Mouse (Mus musculus) ES-E14 (cell line): ENCODE measurements around the gene Ssb. TPM values are rescaled to one million over a fixed set of nuclear protein-coding genes. Genes with fewer than 3 reads are reported as not detected.

Source experiments
- DNase-seq: peaks from one replicate; pipeline ENCODE4 v3.0.0-alpha.2; 2013; ENCODE audit warnings: low read depth, low spot score
- H3K27ac ChIP-seq: 2 replicates; pipeline ENCODE4 v1.5.1; 2012; ENCODE audit warnings: low read depth, mild to moderate bottlenecking, low read length, moderate library complexity, mixed read lengths; ENCODE audit not compliant: poor library complexity, insufficient read depth, severe bottlenecking
- H3K36me3 ChIP-seq: 2 replicates; pipeline ENCODE4 v1.6.1; 2012; ENCODE audit warnings: mild to moderate bottlenecking, low read length, moderate library complexity, mixed read lengths; ENCODE audit not compliant: control insufficient read depth, poor library complexity, insufficient read depth, severe bottlenecking
- H3K4me1 ChIP-seq, 2 experiments: fragments of 150-350 bp in 1 of 2; sonication (generic) in 1 of 2; 2 replicates each; pipeline ENCODE4 v1.6.1; 2012; ENCODE audit warnings: low read length in 2 of 2, mild to moderate bottlenecking in 1 of 2, mixed read lengths in 1 of 2; ENCODE audit not compliant: control insufficient read depth in 2 of 2, insufficient read depth in 2 of 2, poor library complexity in 1 of 2
- H3K4me3 ChIP-seq, 2 experiments: fragments of 150-350 bp in 1 of 2; sonication (generic) in 1 of 2; 2 replicates each; pipeline ENCODE4 v1.5.1; 2012; ENCODE audit warnings: low read length in 2 of 2, low read depth in 1 of 2, mild to moderate bottlenecking in 1 of 2, mixed read lengths in 1 of 2; ENCODE audit not compliant: insufficient read depth in 1 of 2, poor library complexity in 1 of 2, severe bottlenecking in 1 of 2
- H3K9ac ChIP-seq: 2 replicates; pipeline ENCODE4 v1.6.1; 2012; ENCODE audit warnings: low read depth, mild to moderate bottlenecking, low read length, mixed read lengths; ENCODE audit not compliant: poor library complexity, insufficient read depth, severe bottlenecking
- H3K9me3 ChIP-seq: fragments of 150-350 bp; sonication (generic); 2 replicates; pipeline ENCODE4 v1.6.1; 2012; ENCODE audit warnings: low read depth, mild to moderate bottlenecking, low read length; ENCODE audit not compliant: control insufficient read depth, insufficient read depth
- CHD2 ChIP-seq: IDR thresholded peaks from 2 replicates; pipeline ENCODE4 v1.6.1; 2014; ENCODE audit warnings: mild to moderate bottlenecking, low read depth, low read length, inconsistent platforms
- HCFC1 ChIP-seq: IDR thresholded peaks from 2 replicates; pipeline ENCODE4 v1.6.1; 2012; ENCODE audit warnings: low read length, inconsistent platforms, borderline replicate concordance; ENCODE audit not compliant: insufficient read depth
- MAFK ChIP-seq: IDR thresholded peaks from 2 replicates; pipeline ENCODE4 v1.6.1; 2014; ENCODE audit warnings: mild to moderate bottlenecking, low read depth, low read length, inconsistent platforms; ENCODE audit not compliant: insufficient read depth
- ZC3H11A ChIP-seq: IDR thresholded peaks from 2 replicates; pipeline ENCODE4 v1.6.1; 2012; ENCODE audit warnings: low read depth, mild to moderate bottlenecking, inconsistent platforms, low read length, borderline replicate concordance
- ZNF384 ChIP-seq: IDR thresholded peaks from 2 replicates; pipeline ENCODE4 v1.6.1; 2012; ENCODE audit warnings: low read depth, low read length, inconsistent platforms
- in situ Hi-C, 2 experiments: fragments of 600-800 bp; cut with MboI; formaldehyde crosslinking; loops; one replicate each; pipeline ENCODE4 v1.15.1; 2025; ENCODE audit warnings: low sequenced_read_pairs in 2 of 2, inconsistent platforms in 1 of 2; ENCODE audit not compliant: unreplicated experiment in 2 of 2
- total RNA-seq: library from RNA; depleted of rRNA; stranded (reverse); fragments of 300-350 nt; gene quantifications from 2 replicates; pipeline ENCODE4 v1.2.3, GENCODE M21; 2012

Ssb gene
- total RNA-seq, 1 experiment: 191 TPM

GRCm38 (mm10) chr2:69862117-69862657 lies 825 bp downstream of the Ssb start:
- no peak for DNase-seq
- peak overlapping the region; percentile 78 to 82 for H3K4me3 ChIP-seq
- in situ Hi-C loops: no loop called here
- H3K36me3 ChIP-seq: no peaks in the 10 kb centered on the region; the same call in 1 of the 2 replicates
- H3K27ac ChIP-seq: no peak overlapping the region; the same call in 1 of the 2 replicates
- peak overlapping the region; percentile 87 for H3K9ac ChIP-seq
- H3K4me1 ChIP-seq: peaks cover 1 to 9% of the 10 kb centered on the region in 2 experiments; a peak in 3 of 4 replicates
- no peaks in the 10 kb centered on the region for H3K9me3 ChIP-seq
- TF ChIP-seq CHD2: no peak
- no peak for TF ChIP-seq HCFC1
- no peak for TF ChIP-seq MAFK
- TF ChIP-seq ZNF384: peak; percentile 65

GRCm38 (mm10) chr2:69883990-69884391 lies 22.6 kb downstream of the Ssb start:
- DNase-seq: no peak
- in situ Hi-C loops: no loop called here
- H3K27ac ChIP-seq: no peak overlapping the region
- peak overlapping the region; percentile 88 to 92 for H3K4me3 ChIP-seq
- no peaks in the 10 kb centered on the region for H3K36me3 ChIP-seq
- H3K4me1 ChIP-seq: no peaks in the 10 kb centered on the region; a peak in 1 of 4 replicates
- no peaks in the 10 kb centered on the region for H3K9me3 ChIP-seq
- H3K9ac ChIP-seq: peak overlapping the region; percentile 91; the same call in 1 of the 2 replicates
- TF ChIP-seq HCFC1 (no peak), CHD2 (no peak), ZC3H11A (no peak), ZNF384 (no peak), MAFK (no peak)

- no peak for TF ChIP-seq MAFK
- no peak for TF ChIP-seq HCFC1
- TF ChIP-seq CHD2: no peak
- TF ChIP-seq ZC3H11A: no peak
- no peak for TF ChIP-seq ZNF384
- no peaks in the 10 kb centered on the region for H3K36me3 ChIP-seq
- H3K9ac ChIP-seq: peak overlapping the region; percentile 91; the same call in 1 of the 2 replicates
- no peaks in the 10 kb centered on the region for H3K9me3 ChIP-seq
- H3K4me3 ChIP-seq: peak overlapping the region; percentile 88 to 92
- peaks cover 0 to 4% of the 10 kb centered on the region in 2 experiments; a peak in 3 of 4 replicates for H3K4me1 ChIP-seq
- DNase-seq: no peak
- in situ Hi-C loops: no loop called here
- peak overlapping the region; percentile 11; the same call in 1 of the 2 replicates for H3K27ac ChIP-seq
These were observed 23.2 kb downstream of the Ssb start for GRCm38 (mm10) chr2:69884581-69884980.

GRCm38 (mm10) chr2:69885050-69885449 lies 23.7 kb downstream of the Ssb start:
- DNase-seq: no peak

More at GRCm38 (mm10) chr2:69885050-69885449, 23.7 kb downstream of the Ssb start:
- H3K27ac ChIP-seq: peak overlapping the region; percentile 72; the same call in 1 of the 2 replicates
- peak overlapping the region; percentile 91 for H3K9ac ChIP-seq
- H3K36me3 ChIP-seq: no peaks in the 10 kb centered on the region
- peak overlapping the region; percentile 88 to 92 for H3K4me3 ChIP-seq
- no peak for TF ChIP-seq ZNF384
- TF ChIP-seq CHD2: no peak
- no peak for TF ChIP-seq HCFC1
- TF ChIP-seq ZC3H11A: no peak
- H3K4me1 ChIP-seq: peaks cover 0 to 5% of the 10 kb centered on the region in 2 experiments; a peak in 3 of 4 replicates
- in situ Hi-C loops: no loop called here
- no peaks in the 10 kb centered on the region for H3K9me3 ChIP-seq
